Mouse (Mus musculus) MEL (cell line): Measurements from ENCODE around the gene Sema3c. TPM values are rescaled to one million over a fixed set of nuclear protein-coding genes. Genes with fewer than 3 reads are reported as not detected.

Source experiments
- DNase-seq: peaks from one replicate; pipeline ENCODE4 v3.0.0; 2011; ENCODE audit warnings: low read depth, low spot score
- H3K27ac ChIP-seq: 2 replicates; pipeline ENCODE4 v1.5.1; 2012; ENCODE audit warnings: low read depth, mild to moderate bottlenecking, control low read depth, low read length, moderate library complexity; ENCODE audit not compliant: control insufficient read depth
- H3K27me3 ChIP-seq, 2 experiments: fragments of 150-350 bp in 1 of 2; sonication (generic) in 1 of 2; 2 replicates each; pipeline ENCODE4 v1.6.1; 2012; ENCODE audit warnings: low read length in 2 of 2, mild to moderate bottlenecking in 2 of 2, improper control_type of control experiment in 1 of 2, moderate library complexity in 1 of 2; ENCODE audit not compliant: insufficient read depth in 2 of 2, control insufficient read depth in 1 of 2
- H3K36me3 ChIP-seq, 2 experiments: 2 replicates each; pipeline ENCODE4 v1.6.1; 2012 to 2014; ENCODE audit warnings: low read length in 2 of 2, improper control_type of control experiment in 1 of 2, inconsistent platforms in 1 of 2, mild to moderate bottlenecking in 1 of 2; ENCODE audit not compliant: insufficient read depth in 2 of 2, control insufficient read depth in 1 of 2
- H3K4me1 ChIP-seq, 2 experiments: fragments of 150-350 bp in 1 of 2; sonication (generic) in 1 of 2; 2 replicates each; pipeline ENCODE4 v1.6.1; 2012; ENCODE audit warnings: low read length in 2 of 2, improper control_type of control experiment in 1 of 2, mild to moderate bottlenecking in 1 of 2; ENCODE audit not compliant: insufficient read depth in 2 of 2, control insufficient read depth in 1 of 2
- H3K4me3 ChIP-seq, 2 experiments: fragments of 150-350 bp in 1 of 2; sonication (generic) in 1 of 2; 2 replicates each; pipeline ENCODE4 v1.5.1; 2012; ENCODE audit warnings: low read depth in 2 of 2, low read length in 2 of 2, mild to moderate bottlenecking in 2 of 2, moderate library complexity in 2 of 2, control low read depth in 1 of 2, improper control_type of control experiment in 1 of 2; ENCODE audit not compliant: control insufficient read depth in 1 of 2, insufficient read depth in 1 of 2
- H3K79me2 ChIP-seq: 2 replicates; pipeline ENCODE4 v1.6.1; 2012; ENCODE audit warnings: mild to moderate bottlenecking, low read length, moderate library complexity; ENCODE audit not compliant: control insufficient read depth, poor library complexity, insufficient read depth
- H3K9ac ChIP-seq: 2 replicates; pipeline ENCODE4 v1.6.1; 2012; ENCODE audit warnings: low read depth, mild to moderate bottlenecking, control low read depth, low read length, moderate library complexity; ENCODE audit not compliant: control insufficient read depth, poor library complexity, severe bottlenecking
- H3K9me3 ChIP-seq: fragments of 150-350 bp; sonication (generic); replicated peaks from 2 replicates; pipeline ENCODE4 v1.6.1; 2012; ENCODE audit warnings: mild to moderate bottlenecking, low read length, improper control_type of control experiment, moderate library complexity; ENCODE audit not compliant: insufficient read depth
- CHD1 ChIP-seq: IDR thresholded peaks from 2 replicates; pipeline ENCODE4 v1.6.1; 2012; ENCODE audit warnings: low read depth, mild to moderate bottlenecking, inconsistent platforms, low read length, improper control_type of control experiment
- CTCF ChIP-seq, 3 experiments: IDR thresholded peaks in 2 of 3; conservative IDR thresholded peaks in 1 of 3; 2 replicates each; pipeline ENCODE4 v1.5.1; 2011 to 2012; ENCODE audit warnings: low read length in 3 of 3, low read depth in 2 of 3, mild to moderate bottlenecking in 2 of 3, improper control_type of control experiment in 1 of 3, inconsistent platforms in 1 of 3, mixed read lengths in 1 of 3, moderate library complexity in 1 of 3; ENCODE audit not compliant: control insufficient read depth in 1 of 3, insufficient read depth in 1 of 3, poor library complexity in 1 of 3, severe bottlenecking in 1 of 3
- HCFC1 ChIP-seq: IDR thresholded peaks from 2 replicates; pipeline ENCODE4 v1.6.1; 2012; ENCODE audit warnings: low read depth, mild to moderate bottlenecking, inconsistent platforms, low read length, improper control_type of control experiment, moderate library complexity
- KAT2A ChIP-seq: conservative IDR thresholded peaks from 2 replicates; pipeline ENCODE4 v1.6.1; 2012; ENCODE audit warnings: low read depth, low read length, improper control_type of control experiment, inconsistent platforms
- MAFK ChIP-seq: IDR thresholded peaks from 2 replicates; pipeline ENCODE4 v1.6.1; 2011; ENCODE audit warnings: low read depth, mild to moderate bottlenecking, low read length, improper control_type of control experiment, borderline replicate concordance
- MEF2A ChIP-seq: IDR thresholded peaks from 2 replicates; pipeline ENCODE4 v1.6.1; 2014; ENCODE audit warnings: low read depth, mild to moderate bottlenecking, inconsistent platforms, low read length, improper control_type of control experiment; ENCODE audit not compliant: poor library complexity, insufficient replicate concordance, severe bottlenecking; ENCODE audit errors: extremely low read depth
- RAD21 ChIP-seq: IDR thresholded peaks from 2 replicates; pipeline ENCODE4 v1.6.1; 2011; ENCODE audit warnings: mild to moderate bottlenecking, low read depth, low read length, improper control_type of control experiment
- SMC3 ChIP-seq: IDR thresholded peaks from 2 replicates; pipeline ENCODE4 v1.6.1; 2011; ENCODE audit warnings: low read depth, low read length, improper control_type of control experiment
- TAL1 ChIP-seq: IDR thresholded peaks from 2 replicates; pipeline ENCODE4 v1.6.1; 2012; ENCODE audit warnings: mild to moderate bottlenecking, inconsistent platforms, low read length, moderate library complexity, mixed read lengths
- TBP ChIP-seq: IDR thresholded peaks from 2 replicates; pipeline ENCODE4 v1.8.0; 2011; ENCODE audit warnings: low read depth, low read length, improper control_type of control experiment
- USF2 ChIP-seq, 2 experiments: IDR thresholded peaks; 2 replicates each; pipeline ENCODE4 v1.6.1; 2011 to 2012; ENCODE audit warnings: improper control_type of control experiment in 2 of 2, low read length in 2 of 2, borderline replicate concordance in 1 of 2, inconsistent platforms in 1 of 2, low read depth in 1 of 2, mild to moderate bottlenecking in 1 of 2; ENCODE audit not compliant: insufficient read depth in 1 of 2
- ZC3H11A ChIP-seq: IDR thresholded peaks from 2 replicates; pipeline ENCODE4 v1.6.1; 2012; ENCODE audit warnings: low read depth, mild to moderate bottlenecking, inconsistent platforms, low read length, improper control_type of control experiment
- ZKSCAN1 ChIP-seq: IDR thresholded peaks from 2 replicates; pipeline ENCODE4 v1.6.1; 2012; ENCODE audit warnings: low read depth, mild to moderate bottlenecking, inconsistent platforms, low read length, improper control_type of control experiment, moderate library complexity
- ZNF384 ChIP-seq: IDR thresholded peaks from 2 replicates; pipeline ENCODE4 v1.6.1; 2012; ENCODE audit warnings: low read depth, mild to moderate bottlenecking, inconsistent platforms, low read length, improper control_type of control experiment
- polyA plus RNA-seq, 2 experiments: library from polyadenylated mRNA; stranded (reverse) in 1 of 2; unstranded in 1 of 2; fragments of >175 nt in 1 of 2; fragments of >200 nt in 1 of 2; gene quantifications; 2 replicates each; pipeline versions ENCODE4 v1.2.1 to v1.2.4; 2012; ENCODE audit warnings: low replicate concordance in 2 of 2, low read depth in 1 of 2; ENCODE audit not compliant: insufficient read length in 2 of 2, insufficient read depth in 1 of 2, missing spikeins in 1 of 2
- total RNA-seq: library from RNA; depleted of rRNA; stranded (reverse); fragments of 300-350 nt; gene quantifications from 2 replicates; pipeline ENCODE4 v1.2.3, GENCODE M21; 2012

Sema3c gene
- total and polyA plus RNA-seq, 3 experiments = not detected

DNA sequence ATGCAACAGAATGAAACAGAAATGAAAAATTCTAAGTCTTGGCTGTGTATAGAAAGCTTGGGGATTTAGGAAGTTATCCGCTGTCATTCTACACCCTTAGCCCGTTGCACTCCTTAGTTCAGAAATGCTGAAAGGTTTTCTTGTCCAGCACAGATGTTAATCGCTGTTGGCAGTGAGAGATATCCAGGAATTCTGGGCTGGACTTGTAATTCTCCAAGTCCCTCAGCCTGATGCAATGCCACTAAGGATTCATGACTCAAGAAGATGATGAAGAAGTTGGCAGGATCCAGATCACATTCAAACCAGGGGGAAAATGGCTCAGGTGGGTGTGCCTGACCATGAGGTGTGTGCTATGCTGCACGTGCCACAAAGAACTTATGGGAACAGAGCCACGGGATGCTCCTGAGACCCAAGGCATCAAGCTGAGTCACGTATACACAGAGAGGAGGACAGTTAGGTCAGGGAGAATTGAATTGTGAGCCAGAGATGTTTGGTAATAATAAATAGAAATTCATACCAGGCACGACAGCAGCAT, 179.5 kb downstream of the Sema3c start:
- Histone ChIP-seq H3K9ac (no peak overlapping the region), H3K27ac (no peak overlapping the region), H3K9me3 (no peaks in the 10 kb centered on the region), H3K4me1 (no peaks in the 10 kb centered on the region)
- no peak for DNase-seq
- TF ChIP-seq ZC3H11A (no peak), USF2 (IDR thresholded peaks at IDR 0.05; ENCODE audit: borderline replicate concordance in 1 of 2, insufficient read depth in 1 of 2, low read depth in 1 of 2, low read length in 2 of 2) (no peak), MAFK (no peak), TAL1 (no peak), CHD1 (no peak), KAT2A (no peak), MEF2A (no peak), TBP (no peak), HCFC1 (no peak)
- TF ChIP-seq, all 39 proteins: peak for 0
- Histone ChIP-seq H3K79me2 (no peaks in the 10 kb centered on the region), H3K4me3 (no peak overlapping the region), H3K27me3 (no peaks in the 10 kb centered on the region), H3K36me3 (no peaks in the 10 kb centered on the region)

DNA sequence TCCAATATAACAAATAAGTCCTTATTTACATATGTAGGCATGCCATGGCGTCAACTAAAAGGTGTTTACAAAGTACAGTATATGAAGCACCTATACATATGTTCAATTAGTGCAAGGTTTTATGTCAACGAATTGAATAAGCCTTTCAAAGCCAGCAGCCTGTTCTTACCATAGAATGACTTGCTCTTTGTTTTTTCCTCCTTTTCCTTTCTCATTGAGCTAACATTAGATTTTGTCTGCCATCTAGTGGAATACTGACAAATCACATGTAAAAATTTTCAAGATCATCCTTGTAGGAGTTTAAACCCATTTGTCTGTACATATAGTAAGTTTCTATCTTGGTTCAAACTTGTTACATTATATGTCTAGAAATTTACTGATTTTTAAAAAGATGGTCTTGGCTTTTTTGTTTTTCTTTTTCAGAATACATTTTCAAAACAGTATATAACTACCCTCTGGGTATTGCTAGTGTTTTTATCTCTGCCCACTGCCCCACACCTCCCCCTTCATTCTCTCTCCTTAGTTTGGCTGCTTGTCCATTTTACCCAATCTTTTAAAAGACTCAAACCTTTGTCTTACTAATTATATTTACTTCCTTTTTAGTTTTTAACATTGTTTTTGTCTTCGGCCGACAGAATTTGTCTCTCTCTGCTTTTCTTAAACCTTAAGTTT, 192.1 kb downstream of the Sema3c start:
- no peak overlapping the region for H3K27ac ChIP-seq
- H3K36me3 ChIP-seq = no peaks in the 10 kb centered on the region
- no peaks in the 10 kb centered on the region for H3K27me3 ChIP-seq
- TF ChIP-seq SMC3 = peak; percentile 98
- peak; percentile 99 for TF ChIP-seq RAD21
- peak in 2 of 3 experiments; percentile 20 to 92; a peak in 3 of 6 replicates for TF ChIP-seq CTCF (IDR thresholded peaks at IDR 0.05 in 2 of 3, conservative IDR thresholded peaks at IDR 0.05 in 1 of 3; ENCODE audit: control insufficient read depth in 1 of 3, insufficient read depth in 1 of 3, low read depth in 2 of 3, low read length in 3 of 3, poor library complexity in 1 of 3, severe bottlenecking in 1 of 3)
- no peak for TF ChIP-seq ZKSCAN1
- TF ChIP-seq ZNF384 = no peak
- peak; percentile 97 for TF ChIP-seq ZC3H11A
- TF ChIP-seq TAL1 = no peak
- H3K4me1 ChIP-seq = no peaks in the 10 kb centered on the region; a peak in 1 of 4 replicates
- H3K9ac ChIP-seq = no peak overlapping the region
- no peaks in the 10 kb centered on the region for H3K9me3 ChIP-seq
- no peak overlapping the region for H3K4me3 ChIP-seq
- peak; percentile 72 for DNase-seq
- no peaks in the 10 kb centered on the region for H3K79me2 ChIP-seq
